13 mouse cellular contexts compared by ENCODE assay signal in genomic region chr2:31844729-31845136, GRCm38 (mm10). TPM values are rescaled to one million over a fixed set of nuclear protein-coding genes. Genes with fewer than 3 reads are reported as not detected.
DNase-seq lines count a peak whose midpoint lies in the region; ATAC-seq and TF ChIP-seq lines count a peak whose summit lies in the region.
"Had no signal": no experiment of that assay in that cellular context is flagged by ENCODE, and none has a peak within 500 bp of the region (broad histone marks: within the 10 kb centered on the region; RNA-seq: fewer than 3 reads in every experiment).

No protein-coding gene starts in this region.

- no peak overlapping the region for H3K4me3 ChIP-seq in lung, embryonic 16.5 days (ENCODE audit: low read length)
- no peak overlapping the region for H3K4me3 ChIP-seq in lung, adult 2 months (replicated peaks; ENCODE audit: extremely low read depth, low read depth, low read length)
- H3K4me3 ChIP-seq in forebrain, embryonic 11.5 days (ENCODE audit: low read depth, low read length), result no peak overlapping the region
- H3K4me3 ChIP-seq in hindbrain, postnatal 0 days (ENCODE audit: low read length), result peak overlapping the region; percentile 10; the same call in 1 of the 2 replicates
- H3K4me3 ChIP-seq in neural tube, embryonic 13.5 days, result peak overlapping the region; percentile 46

- H3K9ac ChIP-seq in lung, embryonic 16.5 days (ENCODE audit: low read length), result no peak overlapping the region
- no peak overlapping the region for H3K9ac ChIP-seq in forebrain, embryonic 11.5 days (ENCODE audit: low read length)
- H3K9ac ChIP-seq in hindbrain, postnatal 0 days (replicated peaks; ENCODE audit: low read length), result no peak overlapping the region
- no peak overlapping the region for H3K9ac ChIP-seq in neural tube, embryonic 13.5 days

- H3K9me3 ChIP-seq in lung, embryonic 16.5 days (ENCODE audit: control insufficient read depth, low read length), result no peaks in the 10 kb centered on the region
- no peaks in the 10 kb centered on the region for H3K9me3 ChIP-seq in forebrain, embryonic 11.5 days (ENCODE audit: control insufficient read depth, low read length)
- H3K9me3 ChIP-seq in hindbrain, postnatal 0 days (ENCODE audit: low read length), result no peaks in the 10 kb centered on the region
- no peaks in the 10 kb centered on the region for H3K9me3 ChIP-seq in neural tube, embryonic 13.5 days

- H3K27ac ChIP-seq in lung, embryonic 16.5 days (ENCODE audit: low read length), result no peak overlapping the region
- H3K27ac ChIP-seq in forebrain, embryonic 11.5 days (ENCODE audit: low read depth, low read length), result no peak overlapping the region
- H3K27ac ChIP-seq in hindbrain, postnatal 0 days, result no peak overlapping the region
- H3K27ac ChIP-seq in neural tube, embryonic 13.5 days (replicated peaks), result no peak overlapping the region

- no peaks in the 10 kb centered on the region for H3K36me3 ChIP-seq in lung, embryonic 16.5 days (ENCODE audit: control insufficient read depth, insufficient read depth, low read length)
- no peaks in the 10 kb centered on the region for H3K36me3 ChIP-seq in forebrain, embryonic 11.5 days (ENCODE audit: control insufficient read depth, insufficient read depth, low read length)
- no peaks in the 10 kb centered on the region for H3K36me3 ChIP-seq in hindbrain, postnatal 0 days (ENCODE audit: insufficient read depth, low read length)
- H3K36me3 ChIP-seq in neural tube, embryonic 13.5 days, result no peaks in the 10 kb centered on the region

- peaks cover 13% of the 10 kb centered on the region for H3K4me1 ChIP-seq in lung, embryonic 16.5 days (replicated peaks; ENCODE audit: control insufficient read depth, insufficient read depth, low read length)
- H3K4me1 ChIP-seq in lung, adult 2 months (ENCODE audit: control insufficient read depth, insufficient read depth, low read length), result 0 out of 2 replicates have a peak, but pooled peaks cover 6% of the 10 kb centered on the region
- H3K4me1 ChIP-seq in forebrain, embryonic 11.5 days (replicated peaks; ENCODE audit: control insufficient read depth, insufficient read depth, low read length), result peaks cover 23% of the 10 kb centered on the region
- H3K4me1 ChIP-seq in hindbrain, postnatal 0 days (ENCODE audit: insufficient read depth, low read length), result peaks cover 10% of the 10 kb centered on the region; the same call in 1 of the 2 replicates
- H3K4me1 ChIP-seq in neural tube, embryonic 13.5 days (replicated peaks), result peaks cover 27% of the 10 kb centered on the region

- peaks cover 59% of the 10 kb centered on the region for H3K27me3 ChIP-seq in lung, embryonic 16.5 days (ENCODE audit: control insufficient read depth, insufficient read depth, low read depth, low read length)
- H3K27me3 ChIP-seq in forebrain, embryonic 11.5 days (ENCODE audit: control insufficient read depth, insufficient read depth, low read length), result peaks cover 38% of the 10 kb centered on the region
- H3K27me3 ChIP-seq in hindbrain, postnatal 0 days (ENCODE audit: insufficient read depth, low read length), result no peaks in the 10 kb centered on the region
- H3K27me3 ChIP-seq in neural tube, embryonic 13.5 days, result peaks cover 80% of the 10 kb centered on the region

- 3% methylated on average over 10 of the region's 10 CpGs for WGBS in lung, embryonic 16.5 days
- WGBS in lung, adult 2 months, result 9% methylated on average over 10 of the region's 10 CpGs
- WGBS in forebrain, embryonic 11.5 days, result 3% methylated on average over 10 of the region's 10 CpGs
- WGBS in hindbrain, postnatal 0 days, result 6% methylated on average over 10 of the region's 10 CpGs
- 2% methylated on average over 10 of the region's 10 CpGs for WGBS in neural tube, embryonic 13.5 days

- no peak for TF ChIP-seq CTCF in lung, adult 2 months (IDR thresholded peaks at IDR 0.05; ENCODE audit: insufficient read depth, low read length)
- no peak for TF ChIP-seq CTCF in hindbrain, postnatal 0 days (IDR thresholded peaks at IDR 0.05; ENCODE audit: low read depth)

- no peak for TF ChIP-seq POLR2A in lung, adult 2 months (IDR thresholded peaks at IDR 0.05; ENCODE audit: borderline replicate concordance, extremely low read depth, low read depth, low read length)

- 0 out of 2 replicates have a peak, but pooled peaks have one; percentile 14 for ATAC-seq in lung, embryonic 16.5 days (ENCODE audit: low read depth)
- 0 out of 2 replicates have a peak, but pooled peaks have one; percentile 13 for ATAC-seq in forebrain, embryonic 11.5 days (replicated peaks; ENCODE audit: low FRiP score)
- no peak for ATAC-seq in hindbrain, postnatal 0 days
- ATAC-seq in neural tube, embryonic 13.5 days (ENCODE audit: low read depth), result peak; percentile 48

- no peak overlapping the region for H3K4me2 ChIP-seq in lung, embryonic 16.5 days (ENCODE audit: low read depth, low read length)
- no peak overlapping the region for H3K4me2 ChIP-seq in forebrain, embryonic 11.5 days (ENCODE audit: low read depth, low read length, severe bottlenecking)
- peak overlapping the region; percentile 86 for H3K4me2 ChIP-seq in hindbrain, postnatal 0 days (ENCODE audit: low read depth, low read length)
- H3K4me2 ChIP-seq in neural tube, embryonic 13.5 days, result peak overlapping the region; percentile 87

- DNase-seq in lung, adult 2 months, result no peak
- no peak for DNase-seq in forebrain, embryonic 11.5 days (ENCODE audit: low spot score)
- DNase-seq in hindbrain, postnatal 0 days (ENCODE audit: low spot score), result no peak
- DNase-seq in right cerebral cortex, postnatal 36 days (ENCODE audit: low spot score in 2 of 2), result no peak
- no peak for DNase-seq in testis, postnatal 14 days (ENCODE audit: low spot score)
- DNase-seq in ovary, postnatal 36 days (ENCODE audit: low spot score), result no peak
- DNase-seq: adrenal gland, postnatal 25 days; kidney, adult 11 months; lung, adult 18-20 months had no signal

RNA-seq across cellular contexts. Expression of gene Fibcd1, which starts 1.1 kb away (rescaled TPM):
- polyA plus RNA-seq in lung, embryonic 16.5 days (2015; fragmentation: Nextera tagmentation; extraction: Ambion mirVana), result 0.06 and 0.14 TPM in 2 replicates
- polyA plus RNA-seq in lung, adult 2 months (2012; rRNA removed), result 0.02 and 0.06 TPM in 2 replicates
- 0.24 and 0.39 TPM in 2 replicates for polyA plus RNA-seq in forebrain, embryonic 11.5 days (2014; fragmentation: Nextera tagmentation; extraction: Ambion mirVana)
- 27.3 and 28.9 TPM in 2 replicates for total RNA-seq in hindbrain, postnatal 0 days (2014; rRNA removed)
- polyA plus RNA-seq in hindbrain, postnatal 0 days (2015; fragmentation: Nextera tagmentation; extraction: Ambion mirVana), result 8.7 and 9.1 TPM in 2 replicates
- 2.8 and 3.1 TPM in 2 replicates for polyA plus RNA-seq in neural tube, embryonic 13.5 days (2015; fragmentation: Nextera tagmentation; extraction: Ambion mirVana)
- total RNA-seq: granulocyte monocyte progenitor cell, adult 5-6 weeks; neutrophil, adult 5-6 weeks had no signal

RNA-seq across cellular contexts. Expression of gene Qrfp, which starts 34.4 kb away (rescaled TPM):
- polyA plus RNA-seq in lung, embryonic 16.5 days (2015; fragmentation: Nextera tagmentation; extraction: Ambion mirVana), result 0.10 TPM in 1 of 2 replicates, not detected in the other
- 0.12 and 0.13 TPM in 2 replicates for polyA plus RNA-seq in lung, adult 2 months (2012; rRNA removed)
- polyA plus RNA-seq in forebrain, embryonic 11.5 days (2014; fragmentation: Nextera tagmentation; extraction: Ambion mirVana), result 0.16 and 0.24 TPM in 2 replicates
- total RNA-seq in hindbrain, postnatal 0 days (2014; rRNA removed), result not detected in 2 replicates
- polyA plus RNA-seq in hindbrain, postnatal 0 days (2015; fragmentation: Nextera tagmentation; extraction: Ambion mirVana), result 0.06 TPM in 1 of 2 replicates, not detected in the other
- polyA plus RNA-seq in neural tube, embryonic 13.5 days (2015; fragmentation: Nextera tagmentation; extraction: Ambion mirVana), result 0.13 TPM in 1 of 2 replicates, not detected in the other
- total RNA-seq: adrenal gland, postnatal 25 days; granulocyte monocyte progenitor cell, adult 5-6 weeks had no signal

RNA-seq across cellular contexts. Expression of gene Lamc3, which starts 42.4 kb away (rescaled TPM):
- 1.7 and 2.0 TPM in 2 replicates for polyA plus RNA-seq in lung, embryonic 16.5 days (2015; fragmentation: Nextera tagmentation; extraction: Ambion mirVana)
- polyA plus RNA-seq in lung, adult 2 months (2012; rRNA removed), result 18.8 and 25.1 TPM in 2 replicates
- 6.1 and 6.3 TPM in 2 replicates for polyA plus RNA-seq in forebrain, embryonic 11.5 days (2014; fragmentation: Nextera tagmentation; extraction: Ambion mirVana)
- total RNA-seq in hindbrain, postnatal 0 days (2014; rRNA removed), result 11.6 and 12.9 TPM in 2 replicates
- polyA plus RNA-seq in hindbrain, postnatal 0 days (2015; fragmentation: Nextera tagmentation; extraction: Ambion mirVana), result 2.0 and 2.1 TPM in 2 replicates
- 5.3 and 5.7 TPM in 2 replicates for polyA plus RNA-seq in neural tube, embryonic 13.5 days (2015; fragmentation: Nextera tagmentation; extraction: Ambion mirVana)
- total RNA-seq: granulocyte monocyte progenitor cell, adult 5-6 weeks; neutrophil, adult 5-6 weeks had no signal

Comparison
In these comparisons a context has a peak if more than half of its experiments do, and no peak if none do; other contexts are left out.
1. H3K4me2 ChIP-seq: peak in hindbrain, postnatal 0 days (single experiment) and neural tube, embryonic 13.5 days (single experiment); none in lung, embryonic 16.5 days (single experiment) and forebrain, embryonic 11.5 days (single experiment).
2. H3K4me3 ChIP-seq: peak in hindbrain, postnatal 0 days (single experiment) and neural tube, embryonic 13.5 days (single experiment); none in lung, embryonic 16.5 days (single experiment), lung, adult 2 months (single experiment) and forebrain, embryonic 11.5 days (single experiment).